Mouse (Mus musculus) left cerebral cortex, adult 2 months (tissue): Measurements from ENCODE around the gene Bcl2l1. TPM values are rescaled to one million over a fixed set of nuclear protein-coding genes. Genes with fewer than 3 reads are reported as not detected.
A peak's percentile ranks its signal among the peaks of the same experiment; 100 is the strongest.

ENCODE experiments used
- DNase-seq, 2 experiments: peaks; one replicate each; pipeline ENCODE4 v3.0.0; 2021 to 2022; ENCODE audit warnings: low spot score in 2 of 2, mixed read lengths in 1 of 2; ENCODE audit errors: extremely low spot score in 1 of 2
- H3K27ac ChIP-seq: fragments of 200-600 bp; 2 replicates; pipeline ENCODE4 v1.8.1; 2022
- H3K4me3 ChIP-seq: fragments of 200-600 bp; 2 replicates; pipeline ENCODE4 v1.8.1; 2022
- CTCF ChIP-seq: fragments of 200-600 bp; IDR thresholded peaks from 2 replicates; pipeline ENCODE4 v1.8.1; 2022; ENCODE audit warnings: antibody characterized with exemption, mild to moderate bottlenecking, moderate library complexity
- intact Hi-C: fragments of 180-260 bp; cut with DNase I; formaldehyde crosslinking; loops from one replicate; pipeline ENCODE4 v1.15.1; 2025
- total RNA-seq, 2 experiments: library from RNA; stranded (reverse); gene quantifications; 2 replicates each; pipeline ENCODE4 v1.2.3; 2021

The Bcl2l1 gene
- total RNA-seq, 2 experiments from 2014 or later = 133 to 135 TPM

GRCm38 (mm10) chr2:152821566-152821965 is 10.0 kb downstream of the Bcl2l1 start:
- H3K27ac ChIP-seq = peak overlapping the region; percentile 87
- intact Hi-C loops = no loop called here

GRCm38 (mm10) chr2:152821023-152821422 is 10.5 kb downstream of the Bcl2l1 start:
- DNase-seq = no peak
- no peak overlapping the region; the same call in 1 of the 2 replicates for H3K4me3 ChIP-seq
- TF ChIP-seq CTCF = no peak
- intact Hi-C loops = no loop called here
- peak overlapping the region; percentile 87 for H3K27ac ChIP-seq

More at GRCm38 (mm10) chr2:152821566-152821965, 10.0 kb downstream of the Bcl2l1 start:
- TF ChIP-seq CTCF = no peak
- H3K4me3 ChIP-seq = peak overlapping the region; percentile 13; the same call in 1 of the 2 replicates
- DNase-seq = no peak

- peak in 1 of 2 experiments; percentile 44 for DNase-seq
- H3K27ac ChIP-seq = peak overlapping the region; percentile 87
- TF ChIP-seq CTCF = no peak
- H3K4me3 ChIP-seq = no peak overlapping the region
- intact Hi-C loops = loop anchor here (1.0 kb wide), 1 partner anchor 35 kb away; no protein-coding TSS in a partner anchor
Measured at GRCm38 (mm10) chr2:152820369-152820768, 11.2 kb downstream of the Bcl2l1 start.

DNA sequence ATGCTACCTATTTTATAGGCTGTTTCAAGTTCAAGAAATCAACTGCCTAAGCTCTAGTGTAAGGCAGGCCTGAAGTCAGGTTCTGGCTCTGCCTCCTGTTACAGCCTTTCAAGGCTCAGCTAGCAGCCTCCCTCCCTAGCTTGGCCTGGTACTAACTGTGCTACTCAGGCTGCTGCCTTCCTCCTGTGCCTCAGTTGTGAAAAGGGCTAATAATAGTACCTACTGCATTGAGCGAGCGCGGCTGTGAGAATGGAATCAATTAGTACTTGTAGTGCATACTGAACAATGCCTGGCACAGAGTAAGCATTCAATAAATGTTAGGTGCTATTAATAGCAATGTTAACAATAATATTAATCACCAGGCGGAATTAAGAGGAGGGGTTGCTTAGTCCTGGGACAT is 11.6 kb downstream of the Bcl2l1 start:
- TF ChIP-seq CTCF = no peak
- intact Hi-C loops = loop anchor here (1.0 kb wide), 1 partner anchor 35 kb away; no protein-coding TSS in a partner anchor
- peak in 1 of 2 experiments; percentile 33 for DNase-seq
- Histone ChIP-seq H3K27ac (peak overlapping the region; percentile 87), H3K4me3 (no peak overlapping the region)

- Histone ChIP-seq H3K4me3 (no peak overlapping the region), H3K27ac (peak overlapping the region; percentile 87)
- intact Hi-C loops = no loop called here
- no peak for TF ChIP-seq CTCF
- no peak for DNase-seq
Measured at GRCm38 (mm10) chr2:152819097-152819624, 12.4 kb downstream of the Bcl2l1 start.

- intact Hi-C loops = no loop called here
- DNase-seq = no peak
- H3K27ac ChIP-seq = peak overlapping the region; percentile 87
- TF ChIP-seq CTCF = no peak
- no peak overlapping the region for H3K4me3 ChIP-seq
Measured at GRCm38 (mm10) chr2:152818679-152819078, 12.8 kb downstream of the Bcl2l1 start.

- TF ChIP-seq CTCF = no peak
- H3K27ac ChIP-seq = peak overlapping the region; percentile 87
- intact Hi-C loops = no loop called here
- no peak overlapping the region for H3K4me3 ChIP-seq
- no peak for DNase-seq
Measured at GRCm38 (mm10) chr2:152817596-152818291, 13.8 kb downstream of the Bcl2l1 start.

DNA sequence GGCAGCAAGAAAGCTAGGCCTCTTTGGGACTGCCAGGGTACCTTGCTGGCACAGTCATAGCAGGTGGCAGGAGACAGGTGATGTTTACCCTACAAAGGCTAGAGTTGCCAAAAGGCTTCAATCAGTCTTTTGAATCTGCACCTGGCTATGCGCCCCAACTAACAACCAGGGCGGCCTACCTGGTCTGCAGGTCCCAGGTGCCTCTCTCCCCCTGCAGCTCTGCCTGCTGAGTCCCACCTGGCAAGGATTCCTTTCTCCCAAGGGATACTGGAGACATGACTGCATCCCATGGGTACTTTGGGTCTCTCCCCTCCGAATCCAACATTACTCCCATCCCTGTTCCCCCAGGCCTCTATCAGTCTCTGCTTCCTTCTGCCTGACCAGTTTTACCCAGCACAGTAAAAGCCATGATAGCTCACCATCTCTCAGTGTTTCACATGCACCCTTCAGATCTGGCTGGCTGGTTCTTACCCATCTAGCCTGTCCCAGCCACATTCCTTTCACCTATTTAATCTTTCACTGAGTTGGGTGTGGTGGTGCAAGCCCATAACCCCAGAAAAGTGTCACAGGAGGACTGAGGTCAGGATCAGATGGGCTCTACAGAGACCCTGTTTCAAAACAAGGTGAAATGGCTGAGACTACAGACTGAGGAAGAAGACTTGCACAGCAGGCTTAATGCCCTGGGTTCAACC is 14.7 kb downstream of the Bcl2l1 start:
- no peak for DNase-seq
- H3K27ac ChIP-seq = peak overlapping the region; percentile 87; the same call in 1 of the 2 replicates
- no peak overlapping the region for H3K4me3 ChIP-seq
- intact Hi-C loops = no loop called here
- TF ChIP-seq CTCF = no peak

- Histone ChIP-seq H3K4me3 (no peak overlapping the region), H3K27ac (peak overlapping the region; percentile 87)
- DNase-seq = no peak
- no peak for TF ChIP-seq CTCF
- intact Hi-C loops = no loop called here
Measured at GRCm38 (mm10) chr2:152815879-152816656, 15.5 kb downstream of the Bcl2l1 start.

GRCm38 (mm10) chr2:152814213-152814874 is 17.2 kb downstream of the Bcl2l1 start:
- intact Hi-C loops = no loop called here
- H3K4me3 ChIP-seq = no peak overlapping the region
- DNase-seq = no peak
- TF ChIP-seq CTCF = no peak
- peak overlapping the region; percentile 5; the same call in 1 of the 2 replicates for H3K27ac ChIP-seq

DNA sequence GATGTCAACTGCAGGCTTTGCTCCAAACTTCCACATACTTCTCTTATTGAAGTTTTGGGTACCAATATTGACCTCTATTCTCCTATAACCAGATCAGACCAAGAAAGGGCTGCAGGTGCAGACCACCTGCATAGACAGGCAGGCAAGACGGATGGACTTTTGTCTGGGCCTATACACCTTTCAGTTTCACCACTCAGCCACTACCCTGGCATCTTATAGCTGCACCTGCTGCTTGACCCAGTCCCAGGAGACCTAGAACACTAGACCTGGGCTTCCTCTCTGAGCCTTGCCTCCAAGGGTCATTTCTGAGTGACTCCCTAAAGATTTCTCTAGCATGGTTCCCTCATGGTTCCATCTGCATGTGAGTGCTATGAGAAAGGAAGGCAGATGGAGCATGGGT is 18.3 kb downstream of the Bcl2l1 start:
- DNase-seq = no peak
- Histone ChIP-seq H3K4me3 (no peak overlapping the region), H3K27ac (peak overlapping the region; percentile 26; the same call in 1 of the 2 replicates)
- intact Hi-C loops = no loop called here
- TF ChIP-seq CTCF = no peak
